Mouse (Mus musculus) neural tube, embryonic 13.5 days (tissue): ENCODE data around the gene Hoxb6. TPM values are rescaled to one million over a fixed set of nuclear protein-coding genes. Genes with fewer than 3 reads are reported as not detected.

ENCODE experiments used
- ATAC-seq: fragments of 200-750 bp; cut with Nextera tagmentation; 2 replicates; pipeline ENCODE4 v1.8.0; 2017; ENCODE audit warnings: low read depth, mild to moderate bottlenecking, moderate TSS enrichment, moderate library complexity
- H3K27ac ChIP-seq: fragments of 300-500 bp; sonication (generic); replicated peaks from 2 replicates; pipeline ENCODE4 v1.5.1; 2015; ENCODE audit warnings: moderate library complexity, mild to moderate bottlenecking, inconsistent platforms
- H3K27me3 ChIP-seq: fragments of 300-500 bp; sonication (generic); 2 replicates; pipeline ENCODE4 v1.6.1; 2015; ENCODE audit warnings: mild to moderate bottlenecking, inconsistent platforms
- H3K36me3 ChIP-seq: fragments of 300-500 bp; sonication (generic); 2 replicates; pipeline ENCODE4 v1.6.1; 2015; ENCODE audit warnings: mild to moderate bottlenecking, inconsistent platforms
- H3K4me1 ChIP-seq: fragments of 300-500 bp; sonication (generic); replicated peaks from 2 replicates; pipeline ENCODE4 v1.6.1; 2015; ENCODE audit warnings: inconsistent platforms
- H3K4me2 ChIP-seq: fragments of 300-500 bp; sonication (generic); 2 replicates; pipeline ENCODE4 v1.6.1; 2015; ENCODE audit warnings: inconsistent platforms, mild to moderate bottlenecking, moderate library complexity
- H3K4me3 ChIP-seq: fragments of 300-500 bp; sonication (generic); 2 replicates; pipeline ENCODE4 v1.5.1; 2015; ENCODE audit warnings: mild to moderate bottlenecking, inconsistent platforms
- H3K9ac ChIP-seq: fragments of 300-500 bp; sonication (generic); 2 replicates; pipeline ENCODE4 v1.6.1; 2015; ENCODE audit warnings: moderate library complexity, mild to moderate bottlenecking, inconsistent platforms
- H3K9me3 ChIP-seq: fragments of 300-500 bp; sonication (generic); 2 replicates; pipeline ENCODE4 v1.6.1; 2016; ENCODE audit warnings: inconsistent platforms
- WGBS: fragments of 180-500 bp; shearing (Covaris S2); methylation state at CpG from one replicate; pipeline ENCODE4 v1.1.7; 2015; 5-methylcytosine and 5-hydroxymethylcytosine counted together
- polyA plus RNA-seq: library from polyadenylated mRNA; unstranded; fragments of >200 nt; fragmentation: Nextera tagmentation; extraction: Ambion mirVana; gene quantifications from 2 replicates; pipeline ENCODE4 v1.2.1, GENCODE M21; 2015

Gene Hoxb6
- polyA plus RNA-seq, 1 experiment from 2014 or later, result 174 TPM

GRCm38 (mm10) chr11:96318368-96319070, 26.2 kb downstream of the Hoxb6 start:
- ATAC-seq, result peak; percentile 67
- H3K9ac ChIP-seq, result peak overlapping the region; percentile 100
- no peaks in the 10 kb centered on the region for H3K9me3 ChIP-seq
- H3K4me1 ChIP-seq, result peaks cover 89% of the 10 kb centered on the region
- peaks cover 7% of the 10 kb centered on the region; the same call in 1 of the 2 replicates for H3K36me3 ChIP-seq
- H3K4me3 ChIP-seq, result peak overlapping the region; percentile 99
- H3K27ac ChIP-seq, result peak overlapping the region; percentile 100
- WGBS, result under 1% methylated on average over 29 of the region's 45 CpGs
- H3K4me2 ChIP-seq, result peak overlapping the region; percentile 96
- no peaks in the 10 kb centered on the region for H3K27me3 ChIP-seq

GRCm38 (mm10) chr11:96319071-96319902, 27.0 kb downstream of the Hoxb6 start:
- WGBS, result under 1% methylated on average over 34 of the region's 34 CpGs
- Histone ChIP-seq H3K9ac (peak overlapping the region; percentile 100), H3K9me3 (no peaks in the 10 kb centered on the region), H3K27ac (peak overlapping the region; percentile 100), H3K27me3 (no peaks in the 10 kb centered on the region), H3K4me2 (peak overlapping the region; percentile 96), H3K4me3 (peak overlapping the region; percentile 99), H3K4me1 (peaks cover 89% of the 10 kb centered on the region), H3K36me3 (peaks cover 10% of the 10 kb centered on the region; the same call in 1 of the 2 replicates)
- peak; percentile 88 for ATAC-seq

DNA sequence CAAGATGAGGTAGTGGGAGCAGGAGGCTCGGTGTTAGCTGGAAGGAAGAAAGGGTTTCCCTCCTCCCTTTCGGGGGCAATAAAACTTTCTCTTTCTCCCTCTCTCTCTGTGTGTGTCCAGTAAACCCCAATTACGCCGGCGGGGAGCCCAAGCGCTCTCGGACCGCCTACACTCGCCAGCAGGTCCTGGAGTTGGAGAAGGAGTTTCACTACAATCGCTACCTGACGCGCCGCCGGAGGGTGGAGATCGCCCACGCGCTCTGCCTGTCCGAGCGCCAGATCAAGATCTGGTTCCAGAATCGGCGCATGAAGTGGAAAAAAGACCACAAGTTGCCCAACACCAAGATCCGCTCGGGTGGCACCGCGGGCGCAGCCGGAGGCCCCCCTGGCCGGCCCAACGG, 27.6 kb downstream of the Hoxb6 start:
- peak overlapping the region; percentile 100 for H3K27ac ChIP-seq

DNA sequence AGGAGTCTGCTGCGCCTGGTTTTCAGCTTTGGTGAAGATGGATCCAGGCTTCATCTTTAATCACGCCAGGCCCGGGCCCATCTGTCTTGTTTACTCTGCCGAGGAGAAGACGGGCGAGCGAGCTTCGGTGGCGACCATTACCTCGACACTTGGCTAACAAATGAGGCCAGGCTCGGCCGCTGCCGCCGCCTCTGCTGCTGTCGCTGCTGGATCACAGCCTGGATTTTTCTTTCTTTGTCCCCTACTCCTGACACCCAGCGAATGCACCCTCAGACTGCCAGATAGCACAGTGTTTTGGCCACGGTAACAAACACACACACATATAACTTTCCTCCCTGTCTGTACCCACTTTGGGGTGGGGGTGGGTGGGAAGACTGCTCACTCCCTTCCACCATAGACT, 28.4 kb downstream of the Hoxb6 start:
- no peak for ATAC-seq
- Histone ChIP-seq H3K36me3 (peaks cover 10% of the 10 kb centered on the region; the same call in 1 of the 2 replicates), H3K9ac (peak overlapping the region; percentile 100), H3K9me3 (no peaks in the 10 kb centered on the region), H3K4me1 (peaks cover 89% of the 10 kb centered on the region), H3K27me3 (no peaks in the 10 kb centered on the region), H3K4me2 (peak overlapping the region; percentile 96), H3K27ac (peak overlapping the region; percentile 100), H3K4me3 (peak overlapping the region; percentile 99)
- under 1% methylated on average over 17 of the region's 17 CpGs for WGBS

More for the DNA sequence above, 27.6 kb downstream of the Hoxb6 start:
- peaks cover 89% of the 10 kb centered on the region for H3K4me1 ChIP-seq
- H3K9ac ChIP-seq, result peak overlapping the region; percentile 100
- WGBS, result under 1% methylated on average over 29 of the region's 29 CpGs
- H3K4me3 ChIP-seq, result peak overlapping the region; percentile 99
- H3K36me3 ChIP-seq, result peaks cover 10% of the 10 kb centered on the region; the same call in 1 of the 2 replicates
- H3K27me3 ChIP-seq, result no peaks in the 10 kb centered on the region
- H3K4me2 ChIP-seq, result peak overlapping the region; percentile 96
- peak; percentile 7; the same call in 1 of the 2 replicates for ATAC-seq
- no peaks in the 10 kb centered on the region for H3K9me3 ChIP-seq

DNA sequence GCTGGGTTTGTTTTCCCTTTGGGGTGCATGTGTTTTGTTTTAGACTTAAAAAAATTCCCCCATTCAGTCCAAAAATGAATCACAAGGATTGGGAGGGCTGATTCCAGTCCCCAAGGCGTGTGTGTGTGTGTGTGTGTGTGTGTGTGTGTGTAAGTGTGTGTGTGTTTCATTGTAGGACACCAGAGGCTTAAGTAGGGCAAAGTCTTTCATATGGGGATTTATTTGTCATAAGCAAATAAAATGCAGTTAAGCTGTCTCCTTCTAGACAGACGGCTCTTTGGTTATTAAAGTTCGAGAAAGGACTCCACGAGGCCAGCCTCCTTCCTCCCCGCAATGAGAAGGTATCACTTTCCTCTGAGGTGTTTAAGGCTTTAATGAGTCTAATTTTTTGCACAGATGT, 29.6 kb downstream of the Hoxb6 start:
- H3K4me2 ChIP-seq, result peak overlapping the region; percentile 96

DNA sequence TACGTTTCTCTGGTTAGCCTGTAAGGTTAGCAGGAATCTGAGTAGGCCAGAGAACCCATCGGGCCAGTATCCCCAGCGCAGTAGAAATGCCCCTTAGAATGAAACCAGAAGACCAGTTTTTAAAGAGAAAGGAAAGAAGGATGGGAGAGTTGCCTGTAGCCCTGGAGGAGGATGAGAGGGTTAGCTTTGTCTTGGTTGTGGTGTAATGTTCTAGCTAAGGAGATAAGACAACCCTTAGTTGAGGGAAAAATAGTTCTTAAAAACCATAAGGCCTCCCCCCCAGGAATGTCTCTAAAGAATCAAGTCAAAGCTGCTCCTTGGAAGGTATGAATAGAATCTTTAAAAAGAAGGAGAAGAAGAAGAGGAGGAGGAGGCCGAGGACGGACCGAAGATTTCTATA, 30.5 kb downstream of the Hoxb6 start:
- ATAC-seq, result no peak
- Histone ChIP-seq H3K9ac (peak overlapping the region; percentile 100), H3K27me3 (no peaks in the 10 kb centered on the region), H3K9me3 (no peaks in the 10 kb centered on the region), H3K27ac (peak overlapping the region; percentile 100), H3K4me1 (peaks cover 89% of the 10 kb centered on the region), H3K4me2 (peak overlapping the region; percentile 96), H3K36me3 (peaks cover 12% of the 10 kb centered on the region; the same call in 1 of the 2 replicates), H3K4me3 (peak overlapping the region; percentile 99)
- 4% methylated on average over 6 of the region's 6 CpGs for WGBS

More for the DNA sequence above, 29.6 kb downstream of the Hoxb6 start:
- 6% methylated on average over 5 of the region's 5 CpGs for WGBS
- Histone ChIP-seq H3K9ac (peak overlapping the region; percentile 100), H3K4me3 (peak overlapping the region; percentile 99), H3K4me1 (peaks cover 89% of the 10 kb centered on the region), H3K9me3 (no peaks in the 10 kb centered on the region), H3K27me3 (no peaks in the 10 kb centered on the region), H3K27ac (peak overlapping the region; percentile 100), H3K36me3 (peaks cover 12% of the 10 kb centered on the region; the same call in 1 of the 2 replicates)
- no peak for ATAC-seq

GRCm38 (mm10) chr11:96323154-96323553, 30.9 kb downstream of the Hoxb6 start, which contains the start of gene Hoxb3:
Gene Hoxb3, plus strand, starts transcription at chr11:96323326.
- H3K9me3 ChIP-seq, result no peaks in the 10 kb centered on the region
- peak within 1 kb of the TSS; percentile 96 for H3K4me2 ChIP-seq
- H3K4me3 ChIP-seq, result peak within 1 kb of the TSS; percentile 99
- peaks cover 89% of the 10 kb centered on the region for H3K4me1 ChIP-seq
- no peak for ATAC-seq
- H3K27ac ChIP-seq, result peak within 1 kb of the TSS; percentile 100
- WGBS, result 7% methylated on average over 10 of the region's 10 CpGs
- H3K36me3 ChIP-seq, result peaks cover 12% of the 10 kb centered on the region; the same call in 1 of the 2 replicates
- H3K9ac ChIP-seq, result peak within 1 kb of the TSS; percentile 100
- H3K27me3 ChIP-seq, result no peaks in the 10 kb centered on the region

GRCm38 (mm10) chr11:96324125-96324524, 31.8 kb downstream of the Hoxb6 start:
- ATAC-seq, result no peak
- Histone ChIP-seq H3K4me1 (peaks cover 97% of the 10 kb centered on the region), H3K4me3 (peak overlapping the region; percentile 99), H3K9ac (peak overlapping the region; percentile 100), H3K27me3 (no peaks in the 10 kb centered on the region), H3K9me3 (no peaks in the 10 kb centered on the region), H3K27ac (peak overlapping the region; percentile 100), H3K36me3 (peaks cover 12% of the 10 kb centered on the region; the same call in 1 of the 2 replicates), H3K4me2 (peak overlapping the region; percentile 96)
- WGBS, result 6% methylated on average over 5 of the region's 5 CpGs

DNA sequence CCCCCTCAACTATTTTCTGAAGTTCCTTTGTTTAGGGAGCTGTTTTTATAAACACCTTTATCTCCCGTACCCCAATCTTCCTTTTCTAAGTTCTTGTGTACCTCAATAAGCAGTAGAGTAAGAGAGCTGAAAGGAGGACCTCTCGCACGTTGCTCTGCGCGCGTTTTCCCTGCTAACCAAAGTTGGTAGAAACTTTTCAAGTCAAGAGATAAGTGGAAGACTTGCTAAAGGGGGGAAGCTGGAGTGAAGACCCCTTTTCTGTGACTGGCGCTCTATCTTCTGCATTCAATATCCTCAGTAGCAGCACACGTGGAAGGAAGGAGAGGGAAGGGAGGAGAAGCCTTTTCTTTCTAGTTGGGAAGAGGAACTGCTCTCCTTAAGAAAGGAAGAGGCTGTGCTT, 32.7 kb downstream of the Hoxb6 start:
- Histone ChIP-seq H3K36me3 (peaks cover 13% of the 10 kb centered on the region; the same call in 1 of the 2 replicates), H3K4me3 (peak overlapping the region; percentile 99), H3K9ac (peak overlapping the region; percentile 100), H3K4me2 (peak overlapping the region; percentile 96), H3K27me3 (no peaks in the 10 kb centered on the region), H3K9me3 (no peaks in the 10 kb centered on the region), H3K4me1 (peaks cover 100% of the 10 kb centered on the region), H3K27ac (peak overlapping the region; percentile 100)
- 4% methylated on average over 8 of the region's 8 CpGs for WGBS
- ATAC-seq, result no peak

DNA sequence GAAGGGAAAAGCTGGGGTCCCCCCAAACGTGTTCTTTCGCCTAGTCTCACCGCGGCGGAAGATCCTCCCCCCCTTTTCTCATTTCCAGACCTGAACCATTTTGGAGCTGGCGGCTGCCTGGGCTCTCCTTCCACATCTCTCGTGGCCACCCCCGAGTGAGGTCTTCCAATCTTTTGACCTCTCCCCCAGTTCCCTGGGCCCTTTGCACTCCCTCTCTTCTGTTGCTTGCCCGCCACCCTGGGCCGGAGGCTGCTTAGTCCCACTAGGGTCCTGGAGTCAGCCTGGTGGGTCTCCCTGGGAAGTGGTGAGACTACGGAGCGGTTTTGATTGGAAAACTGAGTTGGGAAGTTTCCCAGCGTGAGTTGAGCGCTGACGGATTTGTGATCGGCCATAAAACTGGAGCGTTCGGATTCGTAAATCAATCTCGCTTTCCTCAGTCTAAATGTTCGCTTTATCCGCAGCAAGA, 33.5 kb downstream of the Hoxb6 start:
- Histone ChIP-seq H3K4me1 (peaks cover 100% of the 10 kb centered on the region), H3K36me3 (peaks cover 16% of the 10 kb centered on the region; the same call in 1 of the 2 replicates), H3K4me2 (peak overlapping the region; percentile 96), H3K9me3 (no peaks in the 10 kb centered on the region), H3K27me3 (no peaks in the 10 kb centered on the region), H3K4me3 (peak overlapping the region; percentile 99), H3K9ac (peak overlapping the region; percentile 100), H3K27ac (peak overlapping the region; percentile 100)
- no peak for ATAC-seq
- WGBS, result 3% methylated on average over 22 of the region's 22 CpGs

DNA sequence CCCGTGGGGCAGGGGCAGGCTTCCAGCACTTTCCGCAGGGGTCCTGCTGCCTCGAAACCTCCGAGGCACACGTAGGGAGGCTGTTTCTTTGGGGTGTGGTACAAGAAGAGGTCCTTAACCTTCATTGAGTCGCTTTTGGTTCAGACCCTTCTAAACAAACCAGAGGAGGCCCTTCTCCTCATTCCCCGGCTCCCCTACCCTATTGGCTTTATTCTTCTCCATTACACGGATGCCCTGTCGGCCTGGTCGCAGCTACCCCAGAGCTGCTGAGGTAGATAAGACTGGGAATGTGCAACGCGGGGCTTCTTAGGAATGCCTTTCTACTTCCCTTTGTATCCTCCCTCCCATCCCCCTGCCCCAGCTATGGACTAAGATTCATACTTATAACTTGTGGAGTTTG, 34.4 kb downstream of the Hoxb6 start:
- Histone ChIP-seq H3K36me3 (peaks cover 16% of the 10 kb centered on the region; the same call in 1 of the 2 replicates), H3K9me3 (no peaks in the 10 kb centered on the region), H3K27me3 (no peaks in the 10 kb centered on the region), H3K27ac (peak overlapping the region; percentile 100), H3K4me1 (peaks cover 100% of the 10 kb centered on the region), H3K9ac (peak overlapping the region; percentile 100), H3K4me3 (peak overlapping the region; percentile 99), H3K4me2 (peak overlapping the region; percentile 96)
- ATAC-seq, result no peak
- WGBS, result 1% methylated on average over 12 of the region's 12 CpGs
